Mouse (Mus musculus) ES-E14 (cell line): Measurements from ENCODE around the gene Rnf43.

Experiments used
- HCFC1 ChIP-seq: IDR thresholded peaks from 2 replicates; pipeline ENCODE4 v1.6.1; 2012; ENCODE audit warnings: low read length, inconsistent platforms, borderline replicate concordance; ENCODE audit not compliant: insufficient read depth
- MAFK ChIP-seq: IDR thresholded peaks from 2 replicates; pipeline ENCODE4 v1.6.1; 2014; ENCODE audit warnings: mild to moderate bottlenecking, low read depth, low read length, inconsistent platforms; ENCODE audit not compliant: insufficient read depth
- ZC3H11A ChIP-seq: IDR thresholded peaks from 2 replicates; pipeline ENCODE4 v1.6.1; 2012; ENCODE audit warnings: low read depth, mild to moderate bottlenecking, inconsistent platforms, low read length, borderline replicate concordance
- ZNF384 ChIP-seq: IDR thresholded peaks from 2 replicates; pipeline ENCODE4 v1.6.1; 2012; ENCODE audit warnings: low read depth, low read length, inconsistent platforms

GRCm38 (mm10) chr11:87751031-87751430 is 88.5 kb downstream of the Rnf43 start:
- TF ChIP-seq HCFC1 (no peak), ZC3H11A (no peak), MAFK (no peak), ZNF384 (no peak)
